Mouse (Mus musculus) C2C12 (cell line): Measurements from ENCODE around the gene Ufsp1. TPM values are rescaled to one million over a fixed set of nuclear protein-coding genes. Genes with fewer than 3 reads are reported as not detected.
A peak's percentile ranks its signal among the peaks of the same experiment; 100 is the strongest.

Experiments
- H3K27me3 ChIP-seq: one replicate; pipeline ENCODE4 v1.6.1; 2011; ENCODE audit not compliant: control insufficient read depth, insufficient read depth, insufficient read length
- H3K36me3 ChIP-seq: one replicate; pipeline ENCODE4 v1.6.1; 2011; ENCODE audit not compliant: control insufficient read depth, insufficient read depth
- H3K4me3 ChIP-seq: one replicate; pipeline ENCODE4 v1.5.1; 2011; ENCODE audit warnings: mild to moderate bottlenecking, control low read depth; ENCODE audit not compliant: poor library complexity, insufficient read depth, severe bottlenecking
- H3K79me2 ChIP-seq: one replicate; pipeline ENCODE4 v1.6.1; 2011; ENCODE audit not compliant: control insufficient read depth, insufficient read depth
- H3K79me3 ChIP-seq: one replicate; pipeline ENCODE4 v1.6.1; 2011; ENCODE audit warnings: low read depth, control low read depth
- H3ac ChIP-seq: one replicate; pipeline ENCODE3; 2011; ENCODE audit warnings: low read depth; ENCODE audit not compliant: control insufficient read depth, insufficient read length
- CEBPB ChIP-seq: IDR thresholded peaks from one replicate; pipeline ENCODE4 v1.6.1; 2011; ENCODE audit warnings: low read depth, mild to moderate bottlenecking, control low read depth, moderate library complexity
- CTCF ChIP-seq: IDR thresholded peaks from one replicate; pipeline ENCODE4 v1.5.1; 2011; ENCODE audit not compliant: control insufficient read depth, insufficient read depth, insufficient read length
- FOSL1 ChIP-seq: IDR thresholded peaks from one replicate; pipeline ENCODE4 v1.8.0; 2011; ENCODE audit warnings: mild to moderate bottlenecking, low read length; ENCODE audit not compliant: poor library complexity, insufficient read depth, severe bottlenecking
- MAX ChIP-seq: IDR thresholded peaks from one replicate; pipeline ENCODE4 v1.6.1; 2011; ENCODE audit warnings: mild to moderate bottlenecking, control low read depth
- MYOD1 ChIP-seq: IDR thresholded peaks from one replicate; pipeline ENCODE4 v1.6.1; 2011; ENCODE audit warnings: low read depth; ENCODE audit not compliant: control insufficient read depth, insufficient read length
- MYOG ChIP-seq: IDR thresholded peaks from one replicate; pipeline ENCODE4 v1.6.1; 2011; ENCODE audit not compliant: control insufficient read depth, insufficient read length; ENCODE audit errors: extremely low read depth
- USF1 ChIP-seq: IDR thresholded peaks from one replicate; pipeline ENCODE4 v1.6.1; 2011; ENCODE audit warnings: low read depth, mild to moderate bottlenecking, control low read depth, moderate library complexity
- polyA plus RNA-seq: library from polyadenylated mRNA; unstranded; fragments of >200 nt; fragmentation: generic; extraction: Trizol; gene quantifications from one replicate; pipeline ENCODE4 v1.2.1, GENCODE M21; 2012; ENCODE audit warnings: missing spikeins

Ufsp1 gene
- polyA plus RNA-seq, 1 experiment, result 10.6 TPM

- TF ChIP-seq MYOD1, result no peak
- no peak for TF ChIP-seq USF1
- TF ChIP-seq CTCF, result no peak
- TF ChIP-seq CEBPB, result no peak
- no peak for TF ChIP-seq MAX
- no peak for TF ChIP-seq FOSL1
- no peak for TF ChIP-seq MYOG
- no peaks in the 10 kb centered on the region for H3K27me3 ChIP-seq
- no peaks in the 10 kb centered on the region for H3K36me3 ChIP-seq
- H3ac ChIP-seq, result no peak overlapping the region
- H3K4me3 ChIP-seq, result no peak overlapping the region
- H3K79me2 ChIP-seq, result no peaks in the 10 kb centered on the region
- no peaks in the 10 kb centered on the region for H3K79me3 ChIP-seq
Measured at GRCm38 (mm10) chr5:137337190-137337589, 42.8 kb downstream of the Ufsp1 start.

- TF ChIP-seq USF1 (peak; percentile 99), MYOD1 (no peak)
- no peaks in the 10 kb centered on the region for H3K79me2 ChIP-seq
- H3K27me3 ChIP-seq, result no peaks in the 10 kb centered on the region
- no peaks in the 10 kb centered on the region for H3K36me3 ChIP-seq
- no peak overlapping the region for H3K4me3 ChIP-seq
- H3ac ChIP-seq, result peak overlapping the region; percentile 68
- no peaks in the 10 kb centered on the region for H3K79me3 ChIP-seq
Measured at GRCm38 (mm10) chr5:137338256-137338655, 43.8 kb downstream of the Ufsp1 start.

- no peaks in the 10 kb centered on the region for H3K79me2 ChIP-seq
- H3K79me3 ChIP-seq, result no peaks in the 10 kb centered on the region
- no peaks in the 10 kb centered on the region for H3K36me3 ChIP-seq
- H3ac ChIP-seq, result peak overlapping the region; percentile 68
- H3K4me3 ChIP-seq, result no peak overlapping the region
- H3K27me3 ChIP-seq, result no peaks in the 10 kb centered on the region
- TF ChIP-seq CTCF, result no peak
- TF ChIP-seq FOSL1, result no peak
- TF ChIP-seq MAX, result no peak
- no peak for TF ChIP-seq CEBPB
- no peak for TF ChIP-seq USF1
- no peak for TF ChIP-seq MYOG
Measured at GRCm38 (mm10) chr5:137338663-137339289, 44.3 kb downstream of the Ufsp1 start.

GRCm38 (mm10) chr5:137339290-137339979, 45.0 kb downstream of the Ufsp1 start:
- Histone ChIP-seq H3K79me2 (no peaks in the 10 kb centered on the region), H3ac (no peak overlapping the region), H3K79me3 (no peaks in the 10 kb centered on the region), H3K27me3 (no peaks in the 10 kb centered on the region), H3K4me3 (no peak overlapping the region), H3K36me3 (no peaks in the 10 kb centered on the region)
- TF ChIP-seq FOSL1 (no peak), CTCF (no peak), USF1 (no peak), CEBPB (no peak), MAX (no peak), MYOG (no peak), MYOD1 (no peak)

GRCm38 (mm10) chr5:137340222-137340621, 45.8 kb downstream of the Ufsp1 start:
- no peak overlapping the region for H3ac ChIP-seq
- H3K79me2 ChIP-seq, result no peaks in the 10 kb centered on the region
- H3K27me3 ChIP-seq, result no peaks in the 10 kb centered on the region
- H3K4me3 ChIP-seq, result no peak overlapping the region
- H3K36me3 ChIP-seq, result no peaks in the 10 kb centered on the region
- H3K79me3 ChIP-seq, result no peaks in the 10 kb centered on the region
- TF ChIP-seq MYOG (no peak), USF1 (no peak), MAX (no peak), FOSL1 (no peak), CTCF (no peak), MYOD1 (no peak), CEBPB (no peak)

GRCm38 (mm10) chr5:137342407-137343012, 48.1 kb downstream of the Ufsp1 start:
- Histone ChIP-seq H3K4me3 (no peak overlapping the region), H3K36me3 (no peaks in the 10 kb centered on the region), H3K27me3 (no peaks in the 10 kb centered on the region), H3ac (no peak overlapping the region), H3K79me3 (no peaks in the 10 kb centered on the region), H3K79me2 (no peaks in the 10 kb centered on the region)
- TF ChIP-seq CTCF (no peak), MYOG (no peak), MYOD1 (no peak)
